Mouse (Mus musculus) gastrocnemius, postnatal 4 days (tissue): ENCODE data around the gene Inpp5b. TPM values are rescaled to one million over a fixed set of nuclear protein-coding genes. Genes with fewer than 3 reads are reported as not detected.

Source experiments
- microRNA-seq: library from miRNA; unstranded; fragments of <30 nt; microRNA quantifications from one replicate; pipeline ENCODE4 v1.2.0, GENCODE M21; 2021
- total RNA-seq, 2 experiments: library from RNA; stranded (reverse); gene quantifications; 2 replicates each; pipeline ENCODE4 v1.2.3; 2021

Inpp5b gene
- total RNA-seq, 2 experiments from 2014 or later = 15.6 to 17.7 TPM

Small RNA genes lying within 50 kb of the gene (microRNA-seq; reads per million reads assigned to microRNA genes)
- not detected for gene Gm24721
- gene Mir697 = not detected
- gene Mir698 = not detected

Other genes with a start within 250 kb of the Inpp5b start
- gene 3100002H09Rik, start 131.0 kb upstream of the Inpp5b start, total RNA-seq = not detected
- gene Pou3f1, start 85.0 kb upstream of the Inpp5b start, total RNA-seq = 1 to 10 TPM; 4.2 to 4.4 TPM
- gene Utp11, start 48.2 kb upstream of the Inpp5b start, total RNA-seq = 10 to 100 TPM; 32.1 to 39.2 TPM
- gene Fhl3, start 41.1 kb upstream of the Inpp5b start, total RNA-seq = 10 to 100 TPM; 73.0 to 81.8 TPM
- 10 to 100 TPM; 38.0 to 46.9 TPM for gene Sf3a3, start 27.1 kb upstream of the Inpp5b start, total RNA-seq
- gene Mtf1, start 60.3 kb downstream of the Inpp5b start, total RNA-seq = 10 to 100 TPM; 15.1 to 15.5 TPM
- gene Yrdc, start 108.8 kb downstream of the Inpp5b start, total RNA-seq = 10 to 100 TPM; 15.9 to 20.7 TPM
- 10 to 100 TPM; 47.5 to 49.5 TPM for gene 1110065P20Rik, start 109.3 kb downstream of the Inpp5b start, total RNA-seq
- gene Maneal, start 120.3 kb downstream of the Inpp5b start, total RNA-seq = under 1 TPM; 0.34 to 0.47 TPM
- gene Epha10, start 139.0 kb downstream of the Inpp5b start, total RNA-seq = not detected
- 1 to 10 TPM; 9.6 to 9.8 TPM for gene 9930104L06Rik, start 195.2 kb downstream of the Inpp5b start, total RNA-seq
- 10 to 100 TPM; 16.7 to 20.1 TPM for gene Cdca8, start 197.5 kb downstream of the Inpp5b start, total RNA-seq
- gene Rspo1, start 244.6 kb downstream of the Inpp5b start, total RNA-seq = 1 to 10 TPM in 1 of 2 experiments, under 1 TPM in 1; 0.54 to 1.1 TPM